Mouse (Mus musculus): ENCODE results near the gene Wdr46. TPM values are rescaled to one million over a fixed set of nuclear protein-coding genes. Genes with fewer than 3 reads are reported as not detected.

The Wdr46 gene
- polyA plus RNA-seq, 1 experiment, result 12.4 TPM

GRCm38 (mm10) chr17:33953961-33954565 lies 13.6 kb downstream of the Wdr46 start:
- Histone ChIP-seq H3K27me3 (ENCODE audit: control insufficient read depth, insufficient read depth, low read length) (no peaks in the 10 kb centered on the region), H3K27ac (ENCODE audit: insufficient read depth, low read depth, low read length) (no peak overlapping the region), H3K4me3 (ENCODE audit: low read depth, low read length) (peak overlapping the region; percentile 82), H3K4me1 (ENCODE audit: control insufficient read depth, insufficient read depth, insufficient read length, low read length) (peaks cover 28% of the 10 kb centered on the region), H3K36me3 (ENCODE audit: control insufficient read depth, insufficient read depth, low read length) (peaks cover 24% of the 10 kb centered on the region)
- 17% methylated on average over 5 of the region's 5 CpGs for WGBS
- TF ChIP-seq CTCF (IDR thresholded peaks at IDR 0.05; ENCODE audit: extremely low read depth, insufficient read length, insufficient replicate concordance, low read depth, low read length), result no peak
- no peak for TF ChIP-seq POLR2A (IDR thresholded peaks at IDR 0.05; ENCODE audit: low read depth, low read length)

GRCm38 (mm10) chr17:33954646-33955554 lies 14.4 kb downstream of the Wdr46 start:
- no peaks in the 10 kb centered on the region for H3K27me3 ChIP-seq (ENCODE audit: control insufficient read depth, insufficient read depth, low read length)
- peak overlapping the region; percentile 82 for H3K4me3 ChIP-seq (ENCODE audit: low read depth, low read length)
- TF ChIP-seq POLR2A (IDR thresholded peaks at IDR 0.05; ENCODE audit: low read depth, low read length) (no peak), CTCF (IDR thresholded peaks at IDR 0.05; ENCODE audit: extremely low read depth, insufficient read length, insufficient replicate concordance, low read depth, low read length) (no peak)
- H3K27ac ChIP-seq (ENCODE audit: insufficient read depth, low read depth, low read length), result peak overlapping the region; percentile 53
- H3K36me3 ChIP-seq (ENCODE audit: control insufficient read depth, insufficient read depth, low read length), result peaks cover 31% of the 10 kb centered on the region
- peaks cover 24% of the 10 kb centered on the region for H3K4me1 ChIP-seq (ENCODE audit: control insufficient read depth, insufficient read depth, insufficient read length, low read length)
- under 1% methylated on average over 33 of the region's 33 CpGs for WGBS

GRCm38 (mm10) chr17:33955555-33956214 lies 15.2 kb downstream of the Wdr46 start, which contains the start of the genes Vps52 and Rps18:
Gene Vps52, plus strand, starts transcription at chr17:33955812.
Gene Rps18, minus strand, starts transcription at chr17:33956001.
- Histone ChIP-seq H3K36me3 (ENCODE audit: control insufficient read depth, insufficient read depth, low read length) (peaks cover 34% of the 10 kb centered on the region), H3K4me1 (ENCODE audit: control insufficient read depth, insufficient read depth, insufficient read length, low read length) (peaks cover 16% of the 10 kb centered on the region), H3K4me3 (ENCODE audit: low read depth, low read length) (peak within 1 kb of the TSS; percentile 83), H3K27me3 (ENCODE audit: control insufficient read depth, insufficient read depth, low read length) (no peaks in the 10 kb centered on the region), H3K27ac (ENCODE audit: insufficient read depth, low read depth, low read length) (peak within 1 kb of the TSS; percentile 79)
- WGBS, result under 1% methylated on average over 50 of the region's 50 CpGs
- TF ChIP-seq CTCF (IDR thresholded peaks at IDR 0.05; ENCODE audit: extremely low read depth, insufficient read length, insufficient replicate concordance, low read depth, low read length), result 0 out of 2 replicates have a peak, but pooled peaks have one; percentile 3
- peak; percentile 93 for TF ChIP-seq POLR2A (IDR thresholded peaks at IDR 0.05; ENCODE audit: low read depth, low read length)

GRCm38 (mm10) chr17:33956336-33956735 lies 15.9 kb downstream of the Wdr46 start:
- no peaks in the 10 kb centered on the region for H3K27me3 ChIP-seq (ENCODE audit: control insufficient read depth, insufficient read depth, low read length)
- WGBS, result 4% methylated on average over 10 of the region's 10 CpGs
- TF ChIP-seq CTCF (IDR thresholded peaks at IDR 0.05; ENCODE audit: extremely low read depth, insufficient read length, insufficient replicate concordance, low read depth, low read length), result no peak
- no peak for TF ChIP-seq POLR2A (IDR thresholded peaks at IDR 0.05; ENCODE audit: low read depth, low read length)
- peak overlapping the region; percentile 83 for H3K4me3 ChIP-seq (ENCODE audit: low read depth, low read length)
- peaks cover 39% of the 10 kb centered on the region for H3K36me3 ChIP-seq (ENCODE audit: control insufficient read depth, insufficient read depth, low read length)
- peak overlapping the region; percentile 79; the same call in 1 of the 2 replicates for H3K27ac ChIP-seq (ENCODE audit: insufficient read depth, low read depth, low read length)
- peaks cover 15% of the 10 kb centered on the region for H3K4me1 ChIP-seq (ENCODE audit: control insufficient read depth, insufficient read depth, insufficient read length, low read length)

- WGBS, result 80% methylated on average over 6 of the region's 6 CpGs
- Histone ChIP-seq H3K4me3 (ENCODE audit: low read depth, low read length) (no peak overlapping the region), H3K27ac (ENCODE audit: insufficient read depth, low read depth, low read length) (no peak overlapping the region), H3K36me3 (ENCODE audit: control insufficient read depth, insufficient read depth, low read length) (peaks cover 43% of the 10 kb centered on the region), H3K4me1 (ENCODE audit: control insufficient read depth, insufficient read depth, insufficient read length, low read length) (peaks cover 11% of the 10 kb centered on the region; the same call in 1 of the 2 replicates), H3K27me3 (ENCODE audit: control insufficient read depth, insufficient read depth, low read length) (no peaks in the 10 kb centered on the region)
- TF ChIP-seq POLR2A (IDR thresholded peaks at IDR 0.05; ENCODE audit: low read depth, low read length) (no peak), CTCF (IDR thresholded peaks at IDR 0.05; ENCODE audit: extremely low read depth, insufficient read length, insufficient replicate concordance, low read depth, low read length) (no peak)
Observed at GRCm38 (mm10) chr17:33957493-33957892, 17.0 kb downstream of the Wdr46 start.

- Histone ChIP-seq H3K27ac (ENCODE audit: insufficient read depth, low read depth, low read length) (no peak overlapping the region), H3K4me1 (ENCODE audit: control insufficient read depth, insufficient read depth, insufficient read length, low read length) (peaks cover 5% of the 10 kb centered on the region; the same call in 1 of the 2 replicates), H3K4me3 (ENCODE audit: low read depth, low read length) (no peak overlapping the region), H3K27me3 (ENCODE audit: control insufficient read depth, insufficient read depth, low read length) (no peaks in the 10 kb centered on the region), H3K36me3 (ENCODE audit: control insufficient read depth, insufficient read depth, low read length) (peaks cover 45% of the 10 kb centered on the region)
- WGBS, result 96% methylated on average over 11 of the region's 11 CpGs
- TF ChIP-seq POLR2A (IDR thresholded peaks at IDR 0.05; ENCODE audit: low read depth, low read length), result no peak
- no peak for TF ChIP-seq CTCF (IDR thresholded peaks at IDR 0.05; ENCODE audit: extremely low read depth, insufficient read length, insufficient replicate concordance, low read depth, low read length)
Observed at GRCm38 (mm10) chr17:33958451-33958850, 18.0 kb downstream of the Wdr46 start.
